Mouse (Mus musculus): ENCODE results near the gene Fgf12.

GRCm38 (mm10) chr16:28402701-28403100 is 350.2 kb downstream of the Fgf12 start:
- TF ChIP-seq CTCF (IDR thresholded peaks at IDR 0.05; ENCODE audit: low read depth) (no peak), EP300 (IDR thresholded peaks at IDR 0.05; ENCODE audit: low read depth) (no peak)

All from liver, embryonic 14.5 days (tissue).